Mouse (Mus musculus) heart, embryonic 14.5 days (tissue): ENCODE data around the gene Stfa1. TPM values are rescaled to one million over a fixed set of nuclear protein-coding genes. Genes with fewer than 3 reads are reported as not detected.

ENCODE experiments used
- polyA plus RNA-seq: library from polyadenylated mRNA; unstranded; fragments of >200 nt; fragmentation: Nextera tagmentation; extraction: Ambion mirVana; gene quantifications from 2 replicates; pipeline ENCODE4 v1.2.1, GENCODE M21; 2014

The Stfa1 gene
- polyA plus RNA-seq, 1 experiment from 2014 or later = 3.9 TPM

Other genes starting within 250 kb of the Stfa1 start
- gene Wdr5b, start 235.8 kb upstream of the Stfa1 start, polyA plus RNA-seq = 7.8 and 7.9 TPM in 2 replicates
- gene Fam162a, start 205.4 kb upstream of the Stfa1 start, polyA plus RNA-seq = 997 and 1,000 TPM in 2 replicates
- gene Ccdc58, start 205.3 kb upstream of the Stfa1 start, polyA plus RNA-seq = 76.2 and 77.5 TPM in 2 replicates
- gene Csta1, start 145.7 kb upstream of the Stfa1 start, polyA plus RNA-seq = not detected in 2 replicates
- gene Stfa2l1, start 120.1 kb upstream of the Stfa1 start, polyA plus RNA-seq = 0.57 TPM in 1 of 2 replicates, not detected in the other
- 2.0 TPM in 1 of 2 replicates, not detected in the other for gene Gm5483, start 92.7 kb upstream of the Stfa1 start, polyA plus RNA-seq
- gene Gm5416, start 66.5 kb upstream of the Stfa1 start, polyA plus RNA-seq = not detected in 2 replicates
- not detected in 2 replicates for gene 2010005H15Rik, start 55.5 kb upstream of the Stfa1 start, polyA plus RNA-seq
- gene BC117090, start 57.4 kb downstream of the Stfa1 start, polyA plus RNA-seq = not detected in 2 replicates
- 1.0 and 2.2 TPM in 2 replicates for gene BC100530, start 90.8 kb downstream of the Stfa1 start, polyA plus RNA-seq
- gene Stfa2, start 131.5 kb downstream of the Stfa1 start, polyA plus RNA-seq = not detected in 2 replicates
- gene Stfa3, start 178.4 kb downstream of the Stfa1 start, polyA plus RNA-seq = not detected in 2 replicates